Mouse (Mus musculus) left cerebral cortex, adult 8-10 months (tissue): ENCODE results near the gene Socs1. TPM values are rescaled to one million over a fixed set of nuclear protein-coding genes. Genes with fewer than 3 reads are reported as not detected.

ENCODE experiments used
- DNase-seq, 2 experiments: peaks; one replicate each; pipeline ENCODE4 v3.0.0; 2022; ENCODE audit warnings: low spot score in 2 of 2
- total RNA-seq, 4 experiments: library from RNA; stranded (reverse); gene quantifications; 2 replicates each; pipeline ENCODE4 v1.2.4; 2022

Socs1 gene
- total RNA-seq, 4 experiments from 2014 or later = 0.49 to 0.98 (median 0.69) TPM

DNA sequence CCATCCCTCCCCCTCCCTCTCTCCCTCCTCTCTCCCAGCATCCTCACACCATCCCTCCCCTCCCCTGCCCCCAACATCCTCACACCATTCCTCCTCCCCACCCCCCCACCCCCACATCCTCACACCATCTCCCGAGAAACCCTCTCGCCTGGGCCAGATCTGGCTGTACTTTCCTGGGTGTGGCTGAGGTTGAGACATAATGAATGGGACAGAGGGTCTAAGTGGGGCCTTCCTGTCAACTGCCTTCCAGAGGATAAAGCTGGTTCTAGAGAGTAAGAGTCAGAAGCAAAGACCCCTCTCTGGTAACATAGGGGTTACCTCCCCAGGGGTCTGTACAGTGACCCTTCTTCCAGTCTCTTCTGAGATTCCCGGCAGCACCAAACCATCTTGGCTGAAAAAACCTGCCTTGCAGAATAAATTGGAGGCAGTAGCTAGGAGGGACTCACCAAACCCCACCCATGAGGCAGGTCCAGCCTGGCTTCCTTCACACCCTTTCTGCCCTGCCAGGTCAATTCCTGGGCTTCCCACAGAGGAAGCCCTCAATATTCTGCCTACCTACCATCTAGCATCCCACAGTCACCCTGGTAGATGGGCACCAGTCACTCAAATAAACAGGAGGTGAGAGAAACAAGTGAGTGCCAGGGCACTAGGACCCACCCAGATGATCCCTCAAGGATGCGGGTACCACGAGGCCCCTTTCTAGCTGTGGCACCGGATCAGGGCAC is 21.6 kb downstream of the Socs1 start:
- no peak for DNase-seq

DNA sequence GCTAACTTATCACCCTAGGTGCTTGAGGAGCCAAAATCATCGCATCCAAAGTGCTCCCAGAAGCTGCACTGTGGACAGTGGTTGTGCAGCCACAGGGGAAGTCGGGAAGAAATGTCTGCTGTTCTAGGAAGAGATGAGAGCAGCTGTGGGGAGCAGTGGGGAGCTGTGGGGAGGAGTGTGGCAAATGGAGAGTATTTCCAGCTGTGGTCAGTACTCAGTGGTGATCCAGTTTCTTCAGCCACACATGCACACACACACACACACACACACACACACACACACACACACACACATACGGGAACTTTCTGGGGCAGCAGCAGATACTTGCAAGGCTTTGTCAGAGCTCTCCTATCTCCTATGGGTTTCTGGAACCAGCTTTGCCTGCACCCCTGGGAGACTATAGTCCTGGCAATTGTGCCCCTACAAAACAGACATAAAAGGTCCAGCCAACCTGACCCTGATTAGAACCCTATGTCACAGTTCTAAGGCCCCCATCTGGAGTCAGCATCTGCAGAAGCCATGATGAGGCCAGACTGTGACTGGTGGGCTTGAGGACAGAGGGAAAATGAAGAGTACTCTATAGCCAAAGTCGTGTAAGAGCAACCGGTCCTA is 22.7 kb downstream of the Socs1 start:
- DNase-seq = no peak

DNA sequence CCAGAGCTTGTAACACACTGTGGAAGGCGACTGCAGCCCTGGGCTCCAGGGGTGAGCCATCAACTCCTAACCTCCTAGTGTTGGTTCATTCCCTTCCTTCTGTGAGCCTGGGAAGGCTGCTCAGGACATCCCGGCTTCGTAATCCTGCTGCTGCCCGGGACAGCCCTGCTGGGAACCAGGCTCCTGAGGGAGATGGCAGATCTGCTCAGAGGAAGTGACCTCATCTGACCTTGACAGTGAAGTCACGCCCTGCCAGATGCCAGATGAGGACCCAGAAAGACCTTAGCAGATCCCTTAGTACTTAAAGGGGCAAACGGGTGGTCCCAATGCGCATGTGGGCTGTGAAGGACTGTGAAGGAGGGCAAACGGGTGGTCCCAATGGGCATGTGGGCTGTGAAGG is 24.2 kb downstream of the Socs1 start:
- DNase-seq = no peak

DNA sequence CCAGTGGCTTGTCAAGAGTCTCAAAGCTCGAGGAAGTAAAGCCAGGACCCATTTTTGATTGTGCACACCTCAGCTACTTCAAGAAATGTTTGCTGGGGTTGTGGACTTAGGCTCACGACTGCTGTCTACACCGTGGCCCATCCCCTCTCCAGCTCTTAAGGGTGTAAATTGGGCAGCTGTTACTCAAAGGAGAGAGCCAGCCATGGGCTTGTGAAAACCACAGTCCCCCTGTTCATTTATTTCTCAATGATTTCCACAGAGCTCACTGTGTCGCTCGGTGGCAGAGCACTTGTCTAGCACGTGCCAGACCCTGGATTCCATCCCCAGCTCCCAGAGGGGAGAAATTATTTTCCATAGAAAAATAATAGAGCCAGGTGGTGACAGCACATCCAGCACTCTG is 29.2 kb downstream of the Socs1 start:
- DNase-seq = no peak

DNA sequence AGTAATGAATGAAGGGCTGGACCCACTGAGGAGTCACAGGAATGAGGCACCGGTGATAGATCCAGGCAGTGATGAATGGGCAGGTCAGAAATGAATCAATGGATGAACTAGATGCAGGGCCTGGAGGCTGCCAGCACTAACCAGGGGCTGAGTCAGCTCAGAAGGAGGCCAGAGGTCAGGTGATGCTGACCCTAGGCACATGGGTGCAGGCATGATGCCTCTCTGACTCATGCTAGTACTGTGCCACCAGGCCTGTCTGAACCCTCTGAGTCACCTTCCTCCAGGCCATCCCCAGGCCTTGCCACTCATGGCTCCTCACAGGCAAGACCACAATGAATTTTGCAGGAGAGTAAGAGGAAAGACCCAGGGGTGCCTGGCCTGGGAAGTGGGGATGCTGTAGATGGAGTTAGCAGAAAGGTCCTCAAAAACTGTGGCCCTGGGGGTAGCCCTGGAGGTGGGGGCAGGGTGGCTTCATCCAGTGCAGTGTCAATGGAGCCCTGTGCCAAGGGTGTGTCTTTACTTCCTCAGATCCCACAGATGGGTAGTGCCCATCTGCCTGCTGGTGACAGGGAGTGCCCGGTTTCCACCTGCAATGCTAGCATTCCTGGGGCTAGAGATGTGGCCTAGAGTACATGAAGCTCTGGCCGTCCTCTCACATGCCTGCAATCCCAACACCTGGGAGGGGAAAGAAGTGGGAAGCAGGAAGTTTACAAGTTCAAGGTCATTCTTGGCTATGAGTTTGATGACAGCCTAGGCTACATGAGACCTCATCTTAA is 30.6 kb downstream of the Socs1 start:
- DNase-seq = no peak

DNA sequence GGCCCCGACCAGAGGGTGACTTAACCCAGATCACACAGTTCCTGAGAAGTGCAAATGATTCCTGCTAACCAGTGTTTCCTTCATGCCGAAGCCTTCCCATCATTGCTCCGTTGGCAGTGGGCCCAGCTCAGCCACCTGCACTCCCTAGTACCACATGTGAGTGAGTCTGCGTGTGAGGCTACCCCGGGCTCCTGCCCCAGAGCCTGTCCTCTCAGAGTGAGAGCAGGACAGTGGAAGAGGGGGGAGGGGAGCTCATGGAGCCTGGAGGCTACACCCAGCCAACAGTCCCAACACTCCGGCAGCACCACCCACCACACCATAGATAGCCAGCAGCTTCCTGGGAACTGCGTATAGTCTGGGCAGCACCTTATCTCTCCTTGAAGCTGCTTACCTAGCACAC is 35.5 kb downstream of the Socs1 start:
- peak in 1 of 2 experiments; percentile 24 for DNase-seq

DNA sequence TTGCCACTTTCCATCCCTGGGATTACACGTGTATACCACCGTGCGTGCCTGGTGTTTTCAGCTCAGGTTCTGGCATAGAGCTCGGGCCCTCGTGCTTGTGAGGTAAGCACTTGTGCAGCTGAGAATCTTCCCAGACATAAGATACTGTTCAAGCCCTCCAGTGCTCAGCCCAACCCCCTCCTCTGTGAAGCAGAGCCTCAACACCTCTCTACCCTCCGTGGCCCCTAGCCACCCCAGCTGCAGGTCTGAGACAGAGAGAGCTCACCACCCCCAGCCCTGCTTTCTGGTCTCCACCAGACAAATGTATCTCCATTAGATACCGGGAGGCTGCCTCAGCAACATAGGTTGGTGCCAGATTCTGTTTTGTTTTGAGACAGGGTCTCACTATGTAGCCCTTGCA is 36.1 kb downstream of the Socs1 start:
- DNase-seq = no peak

DNA sequence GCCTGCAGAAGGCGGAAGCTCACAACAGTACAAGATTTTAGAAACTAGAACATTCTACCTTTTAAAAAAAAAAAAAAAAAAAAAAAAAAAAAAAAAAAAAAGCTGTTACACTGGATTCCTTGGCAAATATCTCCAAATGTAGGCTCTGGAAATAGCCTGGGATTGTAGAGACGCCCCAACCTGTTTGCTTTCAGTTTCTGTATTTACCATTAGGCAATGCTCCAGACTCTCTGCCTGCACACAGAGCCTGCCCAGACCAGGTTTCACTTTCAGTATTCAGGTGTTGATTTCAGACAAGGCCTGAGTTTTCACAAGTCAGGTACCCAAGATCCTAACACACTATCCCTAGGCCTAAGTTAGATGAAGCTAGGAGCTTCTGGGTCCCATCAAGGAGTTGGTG is 44.3 kb downstream of the Socs1 start:
- peak in 1 of 2 experiments; percentile 27 for DNase-seq

DNA sequence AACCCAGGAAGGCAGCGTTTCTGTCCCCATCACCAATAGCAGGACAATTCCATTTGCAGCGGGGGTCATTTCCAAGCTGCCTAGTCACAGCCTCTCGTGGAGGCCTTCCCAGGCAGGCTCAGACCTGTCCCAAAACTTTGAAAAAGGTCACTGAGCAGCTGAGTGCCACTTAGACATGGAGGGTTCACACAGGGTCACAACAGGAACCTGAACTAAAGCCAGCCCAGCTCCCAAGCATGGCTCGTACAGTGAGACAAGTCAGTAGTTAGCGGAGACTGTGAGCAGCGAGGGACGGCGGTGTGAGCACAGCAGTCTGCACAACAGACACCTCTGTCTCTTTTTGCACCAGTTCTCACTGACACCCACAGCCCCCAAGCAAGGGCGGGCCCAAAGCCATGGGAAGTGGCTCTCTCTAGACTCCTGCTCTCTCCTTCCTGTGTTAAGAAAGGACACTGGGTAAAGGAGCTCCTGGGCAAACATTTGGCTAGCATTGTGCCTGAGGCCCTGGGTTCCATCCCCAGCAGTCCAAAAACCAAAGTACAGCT is 45.4 kb downstream of the Socs1 start:
- no peak for DNase-seq

DNA sequence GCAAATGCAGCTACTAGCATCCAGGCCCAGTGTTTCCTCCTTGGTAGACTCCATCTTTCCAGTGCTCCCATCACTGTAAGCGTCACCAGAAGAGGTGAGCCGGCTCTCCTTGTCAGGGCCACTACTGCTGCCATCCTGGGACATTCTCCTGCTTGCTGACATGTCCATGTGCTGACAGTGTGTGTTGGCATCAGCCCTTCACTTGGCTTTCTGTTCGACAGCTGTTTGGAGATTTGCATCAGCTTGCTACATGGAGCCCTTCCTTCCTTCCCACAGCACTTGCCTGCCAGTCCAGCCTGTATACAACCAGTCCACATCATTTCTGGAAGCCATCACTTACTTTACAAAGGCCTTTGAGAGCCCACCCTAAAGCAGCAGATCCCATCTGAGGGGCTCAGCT is 46.5 kb downstream of the Socs1 start:
- DNase-seq = no peak

DNA sequence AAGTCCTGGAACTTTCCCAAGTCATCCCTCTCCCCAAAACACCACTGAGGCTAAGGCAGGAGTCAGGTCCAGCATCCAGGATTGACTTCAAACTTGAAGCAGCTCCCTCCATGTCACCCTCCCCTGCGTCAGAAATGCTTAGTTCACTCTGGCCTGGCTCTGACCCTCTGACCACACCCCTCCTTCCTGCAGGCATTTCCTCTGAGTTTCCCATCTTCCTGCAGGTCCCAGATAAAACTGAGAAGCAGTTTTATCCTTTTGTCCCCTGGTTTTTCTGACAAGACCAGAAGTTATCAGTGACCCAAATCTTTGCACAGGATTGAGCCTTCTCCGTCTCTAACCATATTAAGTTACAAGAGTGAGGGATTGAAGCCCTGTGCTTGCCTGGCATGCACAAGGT is 47.8 kb downstream of the Socs1 start:
- no peak for DNase-seq

DNA sequence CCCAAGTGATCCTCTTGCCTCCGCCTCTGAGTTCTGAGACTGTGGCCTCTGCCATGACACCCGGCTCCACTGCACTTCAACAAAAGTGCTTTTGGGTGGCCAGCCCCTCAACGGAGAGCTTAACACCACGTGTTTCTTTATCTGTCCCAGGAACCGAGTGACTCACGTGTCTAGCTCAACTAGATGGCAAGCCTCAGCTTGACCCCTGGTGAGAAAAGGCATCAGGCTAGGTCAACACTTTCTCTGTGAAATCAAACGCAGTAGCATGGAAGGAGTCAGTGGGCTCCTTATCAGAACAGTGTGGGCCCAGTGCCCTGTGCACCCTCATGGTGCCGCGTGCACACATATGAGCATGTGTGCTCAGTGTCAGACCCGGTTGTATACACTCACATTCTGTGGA is 49.0 kb downstream of the Socs1 start:
- DNase-seq = no peak

DNA sequence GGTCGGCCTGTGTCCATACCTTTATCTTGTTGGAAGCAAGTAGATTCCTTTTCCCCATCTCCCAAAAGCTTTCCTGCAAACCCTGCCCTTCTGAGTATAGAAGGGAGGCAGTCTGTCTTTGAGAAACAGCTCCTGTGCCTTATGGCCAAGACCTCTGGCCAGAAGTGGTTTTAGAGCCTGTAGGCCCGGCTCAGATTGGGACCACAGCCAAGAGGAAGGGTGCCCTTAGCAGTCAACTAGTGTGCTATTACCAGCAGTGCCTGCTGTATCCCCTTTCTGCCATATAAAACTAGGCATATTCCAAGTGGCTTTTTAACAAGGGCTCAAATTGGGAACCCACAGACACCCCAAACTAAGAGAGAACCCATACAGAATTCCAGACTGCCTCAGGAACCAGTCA is 49.6 kb downstream of the Socs1 start:
- no peak for DNase-seq

DNA sequence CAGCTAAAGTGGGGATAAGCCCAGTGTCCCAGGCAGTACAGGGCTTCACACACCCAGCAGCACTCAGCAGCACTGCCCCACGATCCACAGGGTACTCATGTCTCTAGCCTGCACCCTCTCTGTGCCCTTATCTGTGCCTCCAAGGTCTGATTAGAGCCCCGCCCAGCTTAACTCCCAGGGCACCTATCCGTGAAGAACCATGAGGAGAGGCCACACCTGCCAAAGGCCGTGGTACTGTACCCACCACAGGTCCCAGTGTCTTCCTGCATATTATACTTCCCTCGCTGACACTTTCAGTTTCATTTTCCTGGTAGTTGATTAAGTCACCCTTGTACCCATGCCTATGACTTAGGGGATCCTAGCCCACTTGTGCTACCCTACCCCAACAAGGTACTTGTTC is 52.9 kb downstream of the Socs1 start:
- DNase-seq = no peak

Other genes starting within 250 kb of the Socs1 start
- 10 to 100 TPM; 59.8 to 63.5 (median 62.6) TPM for gene Dexi, start 242.5 kb downstream of the Socs1 start, total RNA-seq
- gene Clec16a, start 240.2 kb downstream of the Socs1 start, total RNA-seq = 10 to 100 TPM; 89.8 to 97.2 (median 91.2) TPM
- not detected for gene Tnp2, start 3.1 kb upstream of the Socs1 start, total RNA-seq
- not detected for gene Prm3, start 5.4 kb upstream of the Socs1 start, total RNA-seq
- gene Prm2, start 10.6 kb upstream of the Socs1 start, total RNA-seq = not detected
- gene Prm1, start 20.3 kb upstream of the Socs1 start, total RNA-seq = not detected
- not detected for gene Gm11172, start 27.4 kb upstream of the Socs1 start, total RNA-seq
- gene Rmi2, start 49.5 kb upstream of the Socs1 start, total RNA-seq = under 1 TPM; 0.14 to 0.57 (median 0.17) TPM